Mouse (Mus musculus) natural killer cell, adult 2 months (primary cell): Measurements from ENCODE around the gene Gm20479.
A peak's percentile ranks its signal among the peaks of the same experiment; 100 is the strongest.

Source experiments
- DNase-seq, 2 experiments: peaks; one replicate each; pipeline ENCODE4 v3.0.0; 2022; ENCODE audit warnings: low spot score in 2 of 2

Gm20479 gene

DNA sequence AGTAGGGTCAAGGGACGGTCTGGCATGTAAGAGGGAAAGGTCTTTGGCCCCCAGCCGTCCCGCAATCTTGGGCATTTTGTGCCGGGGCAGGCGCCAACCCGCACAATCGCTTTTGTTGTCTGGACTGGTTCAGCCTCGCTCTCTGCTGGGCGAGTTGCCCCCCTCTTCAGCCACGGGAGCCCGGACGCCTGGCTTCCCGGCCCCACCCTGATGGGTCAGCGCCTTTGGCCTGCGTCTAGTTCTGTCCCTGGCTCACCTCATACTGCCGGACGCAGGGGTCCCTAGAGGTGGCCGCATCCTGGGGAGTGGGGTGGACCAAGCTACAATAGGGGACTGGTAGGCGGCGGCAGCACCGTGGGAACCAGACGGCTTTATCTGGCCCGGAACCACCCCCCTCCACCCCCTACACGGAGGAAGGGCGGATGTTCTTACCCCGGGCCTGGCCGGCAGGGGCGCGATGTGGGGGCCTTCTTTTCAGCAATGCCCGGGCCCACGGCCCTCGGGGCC, 22.8 kb downstream of the Gm20479 start:
- no peak for DNase-seq

DNA sequence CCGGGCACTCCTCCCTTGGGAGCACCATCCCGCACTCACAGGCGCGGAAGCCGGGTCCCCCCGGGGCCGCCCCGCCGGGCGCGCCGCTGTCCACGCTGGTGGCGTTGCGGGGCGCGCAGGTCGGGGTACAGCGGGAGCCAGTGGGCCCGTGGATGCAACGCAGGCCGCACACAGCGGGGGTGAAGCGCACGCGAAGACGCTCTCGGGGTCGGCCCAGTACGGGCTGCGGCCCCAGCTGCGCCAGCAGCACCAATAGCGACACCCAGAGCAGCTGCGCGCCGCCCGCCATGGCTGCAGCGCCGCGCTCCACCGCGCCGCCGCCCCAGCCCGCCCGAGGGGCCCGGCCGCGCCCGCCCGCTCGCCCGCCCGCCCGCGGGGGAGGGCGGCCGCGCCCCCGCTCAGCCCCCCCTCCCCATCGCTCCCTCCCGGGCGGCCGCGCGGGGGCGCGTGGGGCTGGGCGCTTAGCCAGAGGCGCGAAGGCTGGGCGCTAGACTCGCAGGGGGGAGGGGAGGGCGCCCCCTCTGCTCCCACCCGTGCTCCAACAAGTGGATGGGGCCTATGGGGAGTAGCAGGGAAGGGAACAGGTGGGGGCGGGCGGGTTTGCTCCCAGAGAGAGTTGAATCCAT, 23.8 kb downstream of the Gm20479 start:
- no peak for DNase-seq

DNA sequence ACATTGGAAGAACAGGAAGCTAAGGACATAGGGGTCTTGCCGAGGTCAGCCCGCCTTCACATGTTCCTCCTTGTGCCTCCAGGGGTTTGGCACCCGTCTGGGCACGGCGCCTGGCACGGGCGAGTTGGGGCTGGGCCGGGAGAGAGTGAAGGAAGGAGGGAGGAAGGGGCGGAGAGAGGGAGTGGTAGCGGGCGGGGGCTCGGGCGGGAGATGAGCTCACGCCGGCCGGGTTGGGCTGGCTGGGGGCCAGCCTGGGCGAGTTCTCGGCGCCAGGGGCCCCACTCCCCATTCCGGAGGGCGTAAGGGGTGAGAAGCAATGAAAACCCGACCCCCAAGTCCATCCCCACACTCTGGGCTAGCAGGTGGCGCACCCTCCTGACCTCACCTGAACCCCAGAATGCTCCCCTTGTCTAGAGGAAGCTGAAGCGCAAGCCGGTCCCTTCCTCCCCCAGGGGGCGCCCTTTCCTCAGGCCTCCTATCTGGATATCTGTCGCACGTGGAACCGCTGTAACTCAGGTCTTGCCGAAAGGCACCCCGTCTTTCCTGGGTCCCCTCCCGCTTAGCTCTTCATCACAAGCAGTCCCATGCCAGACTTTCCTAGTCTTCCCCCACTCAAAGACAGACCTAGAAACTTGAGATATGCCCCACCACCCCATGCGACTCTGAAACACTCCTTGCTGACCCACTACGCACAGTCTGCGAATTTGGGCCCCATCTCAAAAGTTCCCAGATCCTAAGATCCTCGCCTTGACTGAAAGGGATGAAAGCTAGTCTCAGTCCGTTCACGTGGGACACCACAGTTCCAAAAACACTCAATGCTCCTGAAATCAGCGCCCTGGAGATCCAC, 24.6 kb downstream of the Gm20479 start:
- DNase-seq, result peak; percentile 73 to 88

DNA sequence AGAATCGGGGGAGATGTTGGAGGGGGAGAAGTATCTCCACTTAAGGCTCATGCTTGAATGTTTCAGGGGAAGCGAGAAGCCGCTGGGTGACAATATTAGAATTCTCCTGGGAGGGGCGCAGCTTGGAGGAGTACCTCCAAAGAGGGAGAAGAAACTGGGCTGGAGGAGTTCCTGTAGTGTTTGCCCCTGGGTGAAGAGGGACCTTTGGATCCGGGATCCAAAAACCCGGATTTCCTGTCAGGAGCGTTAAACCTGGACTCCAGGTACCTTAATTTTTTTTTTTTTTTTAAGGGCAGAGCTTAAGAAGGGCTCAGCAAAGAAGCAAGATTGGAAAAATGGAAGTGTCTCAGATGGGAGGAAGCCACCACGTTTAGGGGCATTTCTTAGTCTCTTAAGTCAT, 25.4 kb downstream of the Gm20479 start:
- no peak for DNase-seq

DNA sequence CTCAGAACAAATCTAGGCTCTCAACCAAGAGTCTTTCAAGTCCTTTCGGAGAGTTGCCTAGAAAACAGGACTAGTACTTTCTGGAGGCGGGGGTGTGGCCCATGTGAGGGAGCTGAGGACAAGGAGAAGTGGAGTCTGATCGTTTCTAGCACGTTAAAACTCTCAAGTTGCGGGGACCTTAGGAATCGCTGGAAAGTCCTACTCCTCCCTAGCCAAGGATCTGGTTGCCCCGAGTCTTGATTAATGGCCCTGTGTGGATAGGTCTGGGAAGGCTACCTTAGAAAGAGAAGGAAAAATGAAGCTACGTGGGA, 25.7 kb downstream of the Gm20479 start:
- DNase-seq, result no peak

DNA sequence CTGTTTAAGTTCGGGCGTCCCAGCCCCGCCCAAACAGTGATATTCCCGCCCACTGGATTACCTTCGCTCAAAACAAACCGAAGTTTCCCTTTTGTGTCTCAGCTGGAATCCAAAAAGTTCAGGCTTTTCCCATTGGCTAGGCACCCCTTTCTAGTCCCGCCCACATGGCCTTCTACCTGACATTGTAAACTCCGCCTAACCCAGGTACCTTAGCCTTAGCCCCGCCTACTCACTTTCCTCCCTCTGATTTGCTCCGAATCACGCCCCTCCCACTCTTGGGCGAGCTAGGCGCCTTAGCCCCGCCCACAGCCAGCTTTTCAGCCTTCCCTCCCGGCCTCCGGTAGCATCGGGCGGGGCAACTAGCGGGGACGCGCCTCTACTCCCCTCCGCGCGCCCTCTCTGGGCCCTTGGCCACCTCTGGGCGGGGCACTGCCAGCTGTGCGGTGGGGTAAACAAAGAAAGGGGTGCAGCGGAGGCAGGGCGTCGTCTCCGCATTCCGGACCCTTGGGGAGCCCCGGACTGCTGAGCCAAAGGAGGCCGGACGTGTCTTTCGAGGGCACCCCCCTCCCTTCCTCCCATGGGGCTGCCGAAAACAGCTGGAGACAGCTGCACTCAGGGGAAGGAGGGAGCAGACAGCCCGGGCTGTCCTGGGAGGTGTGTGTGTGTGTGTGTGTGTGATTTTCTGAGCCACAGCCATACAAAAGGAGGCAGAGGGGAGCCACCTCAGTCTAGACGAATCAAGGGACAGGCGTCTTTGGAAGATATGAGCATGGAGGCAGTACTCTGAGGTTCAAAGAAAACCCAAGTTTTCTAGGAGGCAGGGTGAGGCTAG, 26.3 kb downstream of the Gm20479 start:
- peak; percentile 75 to 86 for DNase-seq

DNA sequence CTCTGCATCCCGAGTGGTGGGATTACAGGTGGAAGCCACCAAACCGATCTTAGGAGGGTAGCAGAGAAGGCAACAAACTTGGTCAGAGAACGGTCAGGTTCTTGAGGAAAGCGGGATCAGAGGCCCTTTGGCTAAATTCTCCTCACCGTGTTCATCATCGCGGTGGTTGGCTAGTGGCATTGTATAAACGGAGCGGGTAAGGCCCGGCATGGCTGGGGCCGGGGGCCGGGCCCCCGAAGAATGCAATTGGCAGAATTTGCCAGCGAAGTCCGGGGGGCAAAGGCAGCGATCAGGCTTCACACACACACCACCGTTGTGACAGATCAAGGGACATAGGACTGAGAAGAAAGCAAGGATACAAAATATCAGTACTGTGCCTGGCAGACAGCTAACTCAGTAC, 27.2 kb downstream of the Gm20479 start:
- no peak for DNase-seq

DNA sequence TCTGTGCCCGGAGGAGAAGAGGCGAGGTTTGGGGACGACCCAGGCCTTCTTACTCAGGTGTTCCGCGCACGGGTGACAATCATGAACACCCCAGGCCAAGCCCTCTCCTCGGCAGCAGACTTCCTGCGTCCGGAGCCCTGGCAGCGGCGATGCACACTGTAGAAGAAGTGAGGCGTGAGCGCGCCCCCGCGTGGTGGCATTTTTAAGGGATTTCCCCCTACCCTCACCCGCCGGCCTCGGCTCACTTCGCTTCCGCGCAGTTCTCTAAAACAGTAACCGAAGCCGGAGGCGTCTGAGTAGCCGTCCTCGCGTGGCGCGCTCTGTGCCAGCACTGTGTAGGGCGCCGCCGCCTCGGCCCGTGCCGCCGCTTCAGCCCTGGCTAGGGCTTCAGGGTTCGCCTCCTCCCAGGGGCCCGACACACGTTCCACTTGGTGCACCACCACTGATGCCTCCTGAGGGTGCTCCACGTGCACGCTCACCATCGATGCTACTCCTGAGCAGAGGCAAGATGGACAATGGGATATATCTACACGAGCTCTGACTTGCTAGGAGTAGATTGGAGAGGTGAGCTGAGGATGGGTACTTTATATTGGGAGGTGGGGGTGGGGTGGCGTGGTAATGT, 27.8 kb downstream of the Gm20479 start:
- DNase-seq, result peak; percentile 82 to 91

DNA sequence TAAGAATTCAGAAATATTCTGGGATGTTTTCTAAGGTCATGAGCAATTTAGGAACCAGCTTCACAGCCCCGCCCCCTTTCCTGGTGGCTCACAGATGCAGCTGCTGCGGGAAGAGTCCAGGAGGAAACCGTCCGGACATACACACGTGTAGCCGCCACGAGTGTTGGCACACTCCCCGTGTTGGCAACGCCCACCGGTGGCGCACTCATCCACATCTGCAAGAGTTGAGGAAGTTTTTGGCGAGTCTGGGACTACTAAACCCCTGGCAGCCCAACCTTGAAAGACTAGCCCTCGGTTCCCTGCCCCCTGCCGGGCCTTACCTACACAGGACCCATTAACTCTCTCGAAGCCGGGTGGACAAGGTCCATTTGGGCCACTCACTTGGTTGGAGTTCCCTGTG, 28.6 kb downstream of the Gm20479 start:
- DNase-seq, result no peak

DNA sequence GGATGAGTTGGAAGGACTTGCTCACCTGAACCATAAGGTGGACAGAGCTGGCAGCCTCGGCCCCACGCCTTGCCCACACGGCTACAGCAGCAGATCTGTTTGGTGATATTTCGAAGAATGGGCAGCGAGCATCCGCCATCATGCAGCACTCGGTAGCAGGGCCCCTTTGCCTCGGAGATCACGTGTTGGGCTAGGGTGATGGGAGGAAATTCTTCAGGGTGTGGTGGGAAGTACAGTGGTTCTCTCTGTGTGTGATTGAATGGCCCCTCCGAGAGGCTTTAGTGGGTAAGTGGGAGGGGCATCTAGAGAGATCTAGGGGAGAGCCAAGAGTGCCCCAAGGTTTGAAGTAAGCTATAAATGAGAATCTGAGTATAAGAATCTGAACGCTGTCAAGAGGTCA, 29.1 kb downstream of the Gm20479 start:
- no peak for DNase-seq

DNA sequence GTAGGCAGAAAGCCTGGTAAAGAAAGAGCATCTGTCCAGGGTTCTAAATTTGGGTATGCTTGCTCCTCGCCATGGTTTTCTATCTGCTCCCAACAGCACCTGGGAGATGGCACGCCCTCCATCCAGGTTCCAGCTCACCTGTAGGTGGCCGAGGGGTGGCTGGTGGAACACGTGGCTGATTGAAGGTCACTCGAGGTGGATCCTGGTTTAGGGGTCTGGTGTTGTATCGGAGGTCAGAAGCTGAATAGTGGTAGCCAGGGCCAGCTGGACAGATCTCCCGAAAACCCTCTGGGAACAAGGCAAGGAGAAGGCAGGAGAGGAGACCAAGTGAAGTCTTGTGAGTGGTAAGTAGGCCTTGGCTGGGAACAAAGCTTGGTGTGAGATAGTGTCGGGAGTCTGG, 29.7 kb downstream of the Gm20479 start:
- DNase-seq, result no peak

DNA sequence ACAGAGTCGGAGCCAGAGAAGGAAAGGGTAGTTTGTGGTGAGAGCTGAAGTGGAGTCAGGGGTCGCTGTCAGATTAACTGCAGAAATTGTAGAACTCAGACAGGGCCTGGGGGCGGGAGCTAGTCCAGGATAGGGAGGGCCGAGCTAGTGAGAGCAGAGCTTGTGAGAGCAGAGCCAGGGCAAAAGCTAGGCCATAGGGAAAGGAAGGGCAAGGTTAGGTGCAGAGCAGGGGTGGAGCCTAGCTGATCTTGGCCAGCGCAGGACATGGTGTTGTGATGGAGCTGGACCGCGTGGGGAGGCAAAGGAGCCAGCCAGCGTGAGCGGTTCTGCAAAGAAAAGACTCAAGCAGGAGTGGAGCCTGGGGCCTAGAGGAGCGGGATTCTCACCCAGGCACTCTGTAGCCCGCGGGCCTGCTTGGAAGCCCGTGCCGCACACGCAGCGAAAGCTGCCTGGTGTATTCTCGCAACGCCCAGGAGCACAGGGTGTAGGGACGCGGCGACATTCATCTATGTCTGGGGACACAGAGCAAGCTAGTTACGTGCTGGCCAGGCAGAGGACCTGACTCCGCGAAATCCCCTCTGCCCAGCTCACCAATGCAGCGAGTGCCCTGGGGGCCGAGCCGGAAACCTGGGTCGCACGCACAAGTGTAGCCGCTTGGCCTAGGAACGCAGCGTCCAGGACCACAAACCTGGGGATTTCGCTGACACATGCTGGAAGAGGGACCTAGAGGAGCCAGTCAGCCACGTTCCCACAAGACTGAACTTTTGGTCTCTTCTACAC, 30.9 kb downstream of the Gm20479 start:
- DNase-seq, result no peak

DNA sequence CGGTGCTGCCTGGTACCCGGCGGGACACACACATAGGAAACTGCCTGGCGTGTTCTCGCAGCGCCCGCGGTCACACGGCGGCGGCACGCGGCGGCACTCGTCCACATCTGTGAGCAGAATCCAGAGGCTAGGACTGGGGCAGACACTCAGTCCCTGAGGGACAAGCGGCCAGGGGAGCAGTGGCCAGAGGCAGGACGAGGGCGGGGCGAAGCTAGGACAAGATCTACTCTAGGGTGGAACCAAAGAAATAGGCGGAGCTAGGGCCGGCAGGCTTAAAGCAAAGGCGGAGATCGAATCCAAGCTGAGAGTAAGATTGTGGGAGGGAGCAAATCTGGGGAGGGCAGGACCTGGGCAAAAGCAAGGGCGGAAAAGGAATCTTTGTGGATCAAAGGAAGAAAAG, 31.5 kb downstream of the Gm20479 start:
- DNase-seq, result no peak

DNA sequence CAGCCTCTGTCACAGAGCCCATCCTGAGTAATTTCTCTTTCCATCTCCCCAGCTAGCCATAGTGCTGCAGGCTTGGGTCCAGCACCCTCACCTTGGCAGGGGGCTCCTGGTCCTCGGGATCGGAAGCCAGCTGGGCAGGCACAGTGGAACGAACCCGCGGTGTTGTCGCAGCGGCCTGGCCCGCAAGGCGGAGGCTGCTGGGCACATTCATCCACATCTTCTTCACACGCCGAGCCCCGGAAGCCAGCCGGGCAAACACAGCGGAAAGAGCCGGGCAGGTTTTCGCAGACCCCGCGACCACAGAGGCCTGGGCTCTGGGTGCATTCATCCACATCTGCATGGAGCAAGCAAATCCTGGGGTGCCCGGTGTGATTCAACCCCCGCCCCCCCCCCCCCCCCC, 32.3 kb downstream of the Gm20479 start:
- no peak for DNase-seq

DNA sequence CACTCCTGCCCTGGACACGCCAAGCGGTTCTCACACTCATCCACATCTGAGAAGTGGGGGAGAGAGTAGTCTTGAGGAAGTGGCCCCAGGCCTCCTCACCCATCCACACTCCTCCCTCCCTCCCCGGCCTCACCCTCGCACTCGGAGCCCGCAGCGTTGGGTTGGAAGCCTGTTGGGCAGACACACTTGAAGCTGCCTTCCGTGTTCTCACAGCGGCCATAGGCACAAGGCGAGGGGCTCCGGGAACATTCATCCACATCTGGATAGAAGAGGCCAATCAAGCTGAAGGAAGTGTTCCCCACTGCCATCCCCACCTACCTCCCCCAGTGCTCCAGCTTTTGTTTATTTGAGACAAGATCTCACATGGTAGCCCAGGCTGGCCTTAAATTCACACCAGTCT, 33.1 kb downstream of the Gm20479 start:
- no peak for DNase-seq

DNA sequence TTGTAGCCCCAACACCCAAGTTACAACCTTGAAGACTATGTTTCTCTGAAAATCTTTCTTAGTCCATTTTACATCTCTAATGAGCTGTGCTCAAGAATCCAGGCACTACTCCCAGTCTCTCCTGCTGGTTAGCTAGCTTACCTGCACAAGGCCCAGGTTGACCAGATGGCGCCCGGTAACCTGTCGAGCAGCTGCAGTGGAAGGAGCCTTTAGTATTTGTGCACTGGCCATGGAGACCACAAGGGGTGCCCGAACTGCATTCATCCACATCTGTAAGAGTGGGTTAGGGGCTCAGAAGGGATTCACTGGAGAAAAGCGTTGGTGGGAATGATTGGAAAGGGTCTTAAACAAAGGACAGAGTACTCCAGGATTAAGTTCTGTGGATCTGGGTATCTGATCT, 34.2 kb downstream of the Gm20479 start:
- DNase-seq, result no peak

DNA sequence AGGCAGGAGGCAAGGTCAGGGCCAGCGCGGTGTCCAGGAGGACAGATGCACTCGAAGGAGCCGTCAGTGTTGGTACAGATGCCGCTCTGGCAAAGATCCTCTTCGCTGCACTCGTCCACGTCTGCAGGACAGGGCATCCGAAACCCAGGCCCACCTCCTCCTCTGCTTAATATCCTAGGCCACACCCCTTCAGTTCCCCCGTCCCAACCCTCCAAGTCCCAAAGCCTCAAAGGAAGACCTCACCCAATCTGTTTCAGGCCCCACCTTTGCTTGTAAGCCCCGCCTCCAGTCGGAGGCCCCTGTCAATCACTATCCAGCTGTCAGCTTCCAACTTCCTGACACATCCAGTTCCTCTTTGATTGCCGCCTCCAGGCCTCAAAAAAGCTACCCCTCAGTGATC, 34.9 kb downstream of the Gm20479 start:
- no peak for DNase-seq

DNA sequence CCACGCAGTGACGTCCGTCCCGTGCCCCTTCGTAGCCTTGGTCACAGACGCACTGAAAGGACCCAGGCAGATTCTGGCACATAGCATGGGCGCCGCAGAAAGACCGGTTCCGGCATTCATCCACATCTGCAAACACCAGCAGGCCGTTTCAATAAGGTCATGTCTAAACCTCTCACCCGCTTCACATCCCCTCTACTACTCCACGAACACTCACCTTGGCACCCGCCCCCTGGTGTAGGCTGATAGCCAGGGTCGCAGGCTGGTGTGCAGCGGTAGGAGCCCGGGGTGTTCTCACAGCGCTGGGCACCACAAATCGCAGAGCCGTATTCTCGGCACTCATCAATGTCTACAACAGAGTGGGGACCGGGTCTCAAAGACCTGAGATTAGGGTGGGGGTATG, 37.8 kb downstream of the Gm20479 start:
- DNase-seq, result no peak

DNA sequence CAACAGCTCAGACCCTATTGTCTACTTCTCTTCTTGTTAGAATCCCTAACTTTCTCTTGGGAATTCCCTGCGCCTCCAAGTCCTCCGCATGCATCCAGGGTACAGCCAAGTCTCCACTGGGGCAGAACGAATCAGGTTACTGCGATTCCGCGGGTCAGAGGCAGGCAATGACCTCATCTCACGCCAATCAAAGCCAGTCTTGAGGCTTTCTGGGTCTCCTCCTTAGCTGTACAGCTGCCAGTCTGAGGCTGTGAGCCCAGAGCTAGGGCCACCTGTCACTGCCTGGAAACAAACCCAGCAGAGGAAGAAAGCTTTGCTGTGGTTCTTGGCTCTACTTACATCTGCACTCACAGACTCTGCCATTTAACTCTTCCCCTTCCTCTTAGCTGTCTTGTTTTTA, 41.3 kb downstream of the Gm20479 start:
- no peak for DNase-seq

DNA sequence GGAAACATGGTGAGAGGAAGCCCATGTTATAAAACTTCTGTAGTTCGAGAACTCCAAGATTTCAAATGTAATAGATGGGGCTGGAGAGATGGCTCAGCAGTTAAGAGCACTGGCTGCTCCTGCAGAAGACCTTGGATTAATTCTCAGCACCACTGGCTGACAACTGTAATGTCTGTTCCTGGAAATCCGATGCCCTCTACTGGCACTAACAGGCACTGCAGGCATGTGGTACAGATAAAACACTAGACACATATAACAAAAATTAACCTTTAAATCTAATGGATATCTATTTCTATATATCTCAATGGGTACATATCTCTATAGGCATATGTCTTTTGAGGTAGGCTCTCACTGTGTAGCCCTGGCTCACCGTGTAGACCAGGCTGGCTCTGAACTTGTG, 42.8 kb downstream of the Gm20479 start:
- no peak for DNase-seq

DNA sequence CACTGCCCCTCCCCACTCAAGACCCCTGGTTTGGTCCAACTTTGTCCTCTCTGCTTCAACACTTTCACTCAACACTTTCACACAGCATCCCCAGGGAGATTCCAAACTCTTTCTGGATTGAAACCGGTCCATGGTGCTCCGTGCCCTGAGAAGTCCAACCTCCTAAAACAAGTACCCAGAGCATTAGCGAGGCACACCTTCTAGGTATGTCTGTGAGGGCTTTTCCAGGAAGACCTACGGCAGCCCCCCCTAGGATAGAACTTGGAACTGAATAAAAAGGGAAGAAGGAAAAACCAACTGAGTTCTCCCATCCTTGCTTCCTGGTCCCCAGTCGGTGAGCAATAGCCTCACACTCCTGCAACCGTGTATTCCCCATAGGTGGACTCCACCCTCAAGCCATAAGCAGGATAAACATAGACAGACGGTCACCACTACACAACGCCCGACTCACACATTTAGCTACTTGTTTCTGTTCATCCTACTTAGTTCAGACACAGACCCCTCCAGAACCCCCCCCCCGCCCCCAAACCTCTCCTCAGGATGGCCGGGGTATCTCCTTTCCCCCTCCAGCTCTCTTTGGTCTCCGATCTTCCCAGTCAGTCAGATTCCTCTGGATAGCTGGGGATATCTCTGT, 45.5 kb downstream of the Gm20479 start:
- DNase-seq, result no peak
